Mouse (Mus musculus) midbrain, embryonic 12.5 days (tissue): Measurements from ENCODE around the gene Lactbl1. TPM values are rescaled to one million over a fixed set of nuclear protein-coding genes. Genes with fewer than 3 reads are reported as not detected.

ENCODE experiments used
- ATAC-seq: fragments of 200-750 bp; cut with Nextera tagmentation; 2 replicates; pipeline ENCODE4 v1.8.0; 2017; ENCODE audit warnings: low read depth, moderate TSS enrichment, moderate library complexity; ENCODE audit not compliant: low FRiP score
- H3K27ac ChIP-seq: fragments of 300-500 bp; sonication (generic); replicated peaks from 2 replicates; pipeline ENCODE4 v1.5.1; 2016; ENCODE audit warnings: mild to moderate bottlenecking
- H3K27me3 ChIP-seq: fragments of 300-500 bp; sonication (generic); 2 replicates; pipeline ENCODE4 v1.6.1; 2016; ENCODE audit warnings: mild to moderate bottlenecking
- H3K36me3 ChIP-seq: fragments of 300-500 bp; sonication (generic); 2 replicates; pipeline ENCODE4 v1.6.1; 2016
- H3K4me1 ChIP-seq: fragments of 300-500 bp; sonication (generic); 2 replicates; pipeline ENCODE4 v1.6.1; 2016
- H3K4me2 ChIP-seq: fragments of 300-500 bp; sonication (generic); replicated peaks from 2 replicates; pipeline ENCODE4 v1.6.1; 2016; ENCODE audit warnings: mild to moderate bottlenecking, moderate library complexity
- H3K4me3 ChIP-seq: fragments of 300-500 bp; sonication (generic); 2 replicates; pipeline ENCODE4 v1.5.1; 2016; ENCODE audit warnings: mild to moderate bottlenecking
- H3K9ac ChIP-seq: fragments of 300-500 bp; sonication (generic); replicated peaks from 2 replicates; pipeline ENCODE4 v1.6.1; 2016; ENCODE audit warnings: mild to moderate bottlenecking, moderate library complexity
- H3K9me3 ChIP-seq: fragments of 300-500 bp; sonication (generic); 2 replicates; pipeline ENCODE4 v1.6.1; 2016; ENCODE audit warnings: mild to moderate bottlenecking
- WGBS: fragments of 180-500 bp; shearing (Covaris S2); methylation state at CpG from one replicate; pipeline ENCODE4 v1.1.7; 2016; 5-methylcytosine and 5-hydroxymethylcytosine counted together
- polyA plus RNA-seq: library from polyadenylated mRNA; unstranded; fragments of >200 nt; fragmentation: Nextera tagmentation; extraction: Ambion mirVana; gene quantifications from 2 replicates; pipeline ENCODE4 v1.2.1, GENCODE M21; 2016

Gene Lactbl1
- polyA plus RNA-seq, 1 experiment from 2014 or later: 0.05 TPM

- ATAC-seq: peak; percentile 64
- H3K36me3 ChIP-seq: no peaks in the 10 kb centered on the region
- no peaks in the 10 kb centered on the region for H3K9me3 ChIP-seq
- H3K4me3 ChIP-seq: peak overlapping the region; percentile 51
- H3K4me2 ChIP-seq: peak overlapping the region; percentile 83
- peaks cover 27% of the 10 kb centered on the region for H3K4me1 ChIP-seq
- H3K27ac ChIP-seq: 0 out of 2 replicates have a peak overlapping the region, but pooled peaks have one; percentile 6
- WGBS: 4% methylated on average over 69 of the region's 76 CpGs
- H3K9ac ChIP-seq: peak overlapping the region; percentile 52
- H3K27me3 ChIP-seq: peaks cover 34% of the 10 kb centered on the region
Observed at GRCm38 (mm10) chr4:136637563-136638229, 15.3 kb downstream of the Lactbl1 start.

DNA sequence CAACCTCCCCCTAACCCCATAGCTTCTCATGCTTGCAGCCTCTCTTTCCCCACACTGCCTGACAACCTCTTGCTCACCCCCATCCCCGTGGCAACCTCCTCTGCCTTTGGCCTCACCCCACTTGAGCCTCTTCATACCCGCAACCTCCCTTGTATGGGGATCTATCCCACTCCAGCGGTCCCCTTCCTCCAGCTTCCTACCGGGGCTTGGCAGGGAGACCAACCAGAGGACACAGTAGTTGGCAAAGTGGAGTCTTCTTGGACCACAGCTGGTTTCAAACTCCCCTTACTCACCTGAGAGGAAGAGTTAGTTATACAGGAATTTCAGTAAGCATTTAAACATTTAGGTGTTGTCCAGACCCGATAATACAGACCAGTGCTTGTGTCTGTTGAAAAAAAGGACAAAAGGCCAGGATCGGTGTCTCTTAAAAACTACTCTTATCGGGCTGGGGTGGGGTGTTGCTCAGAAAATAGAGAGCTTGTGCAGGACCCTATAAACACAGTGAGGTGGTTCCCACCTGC, 15.9 kb downstream of the Lactbl1 start:
- Histone ChIP-seq H3K4me3 (peak overlapping the region; percentile 51), H3K36me3 (no peaks in the 10 kb centered on the region), H3K9me3 (no peaks in the 10 kb centered on the region), H3K4me2 (peak overlapping the region; percentile 83), H3K4me1 (peaks cover 27% of the 10 kb centered on the region), H3K27me3 (peaks cover 34% of the 10 kb centered on the region), H3K27ac (0 out of 2 replicates have a peak overlapping the region, but pooled peaks have one; percentile 6), H3K9ac (no peak overlapping the region)
- ATAC-seq: no peak
- WGBS: 26% methylated on average over 7 of the region's 7 CpGs

GRCm38 (mm10) chr4:136638890-136639289, 16.5 kb downstream of the Lactbl1 start:
- Histone ChIP-seq H3K27me3 (peaks cover 34% of the 10 kb centered on the region), H3K9me3 (no peaks in the 10 kb centered on the region), H3K4me1 (peaks cover 27% of the 10 kb centered on the region), H3K27ac (peak overlapping the region; percentile 52; the same call in 1 of the 2 replicates), H3K9ac (peak overlapping the region; percentile 34; the same call in 1 of the 2 replicates), H3K4me2 (peak overlapping the region; percentile 48), H3K4me3 (peak overlapping the region; percentile 23; the same call in 1 of the 2 replicates), H3K36me3 (no peaks in the 10 kb centered on the region)
- 2% methylated on average over 10 of the region's 10 CpGs for WGBS
- peak; percentile 76 for ATAC-seq

GRCm38 (mm10) chr4:136648922-136649479, 26.6 kb downstream of the Lactbl1 start:
- Histone ChIP-seq H3K36me3 (peaks cover 21% of the 10 kb centered on the region), H3K9me3 (peaks cover 6% of the 10 kb centered on the region; the same call in 1 of the 2 replicates), H3K4me3 (no peak overlapping the region), H3K27me3 (no peaks in the 10 kb centered on the region), H3K4me1 (peaks cover 26% of the 10 kb centered on the region), H3K4me2 (no peak overlapping the region), H3K27ac (0 out of 2 replicates have a peak overlapping the region, but pooled peaks have one; percentile 39), H3K9ac (peak overlapping the region; percentile 31; the same call in 1 of the 2 replicates)
- 12% methylated on average over 11 of the region's 11 CpGs for WGBS
- no peak for ATAC-seq

- Histone ChIP-seq H3K4me2 (no peak overlapping the region), H3K27ac (peak overlapping the region; percentile 39; the same call in 1 of the 2 replicates), H3K9ac (peak overlapping the region; percentile 31; the same call in 1 of the 2 replicates), H3K27me3 (no peaks in the 10 kb centered on the region), H3K4me1 (peaks cover 26% of the 10 kb centered on the region), H3K9me3 (peaks cover 6% of the 10 kb centered on the region; the same call in 1 of the 2 replicates), H3K36me3 (peaks cover 28% of the 10 kb centered on the region), H3K4me3 (no peak overlapping the region)
- no peak for ATAC-seq
- 42% methylated on average over 13 of the region's 13 CpGs for WGBS
Observed at GRCm38 (mm10) chr4:136649480-136650196, 27.2 kb downstream of the Lactbl1 start.

GRCm38 (mm10) chr4:136650261-136650660, 27.8 kb downstream of the Lactbl1 start:
- H3K36me3 ChIP-seq: peaks cover 34% of the 10 kb centered on the region
- H3K4me1 ChIP-seq: peaks cover 26% of the 10 kb centered on the region
- H3K9me3 ChIP-seq: peaks cover 6% of the 10 kb centered on the region; the same call in 1 of the 2 replicates
- H3K9ac ChIP-seq: no peak overlapping the region
- H3K27ac ChIP-seq: 0 out of 2 replicates have a peak overlapping the region, but pooled peaks have one; percentile 39
- no peaks in the 10 kb centered on the region for H3K27me3 ChIP-seq
- no peak overlapping the region for H3K4me2 ChIP-seq
- no peak overlapping the region for H3K4me3 ChIP-seq
- ATAC-seq: no peak
- 79% methylated on average over 8 of the region's 8 CpGs for WGBS

GRCm38 (mm10) chr4:136651357-136651811, 29.0 kb downstream of the Lactbl1 start:
- Histone ChIP-seq H3K4me3 (no peak overlapping the region), H3K9me3 (peaks cover 6% of the 10 kb centered on the region; the same call in 1 of the 2 replicates), H3K4me2 (no peak overlapping the region), H3K27ac (peak overlapping the region; percentile 77), H3K27me3 (no peaks in the 10 kb centered on the region), H3K36me3 (peaks cover 45% of the 10 kb centered on the region), H3K4me1 (peaks cover 26% of the 10 kb centered on the region), H3K9ac (no peak overlapping the region)
- 62% methylated on average over 3 of the region's 3 CpGs for WGBS
- no peak for ATAC-seq

- no peak overlapping the region for H3K4me2 ChIP-seq
- peaks cover 4% of the 10 kb centered on the region; the same call in 1 of the 2 replicates for H3K9me3 ChIP-seq
- peak; percentile 53 for ATAC-seq
- H3K27ac ChIP-seq: peak overlapping the region; percentile 77
- no peak overlapping the region for H3K9ac ChIP-seq
- H3K4me1 ChIP-seq: peaks cover 26% of the 10 kb centered on the region
- peaks cover 51% of the 10 kb centered on the region for H3K36me3 ChIP-seq
- WGBS: 61% methylated on average over 13 of the region's 13 CpGs
- H3K4me3 ChIP-seq: no peak overlapping the region
- no peaks in the 10 kb centered on the region for H3K27me3 ChIP-seq
Observed at GRCm38 (mm10) chr4:136651882-136652527, 29.6 kb downstream of the Lactbl1 start.

DNA sequence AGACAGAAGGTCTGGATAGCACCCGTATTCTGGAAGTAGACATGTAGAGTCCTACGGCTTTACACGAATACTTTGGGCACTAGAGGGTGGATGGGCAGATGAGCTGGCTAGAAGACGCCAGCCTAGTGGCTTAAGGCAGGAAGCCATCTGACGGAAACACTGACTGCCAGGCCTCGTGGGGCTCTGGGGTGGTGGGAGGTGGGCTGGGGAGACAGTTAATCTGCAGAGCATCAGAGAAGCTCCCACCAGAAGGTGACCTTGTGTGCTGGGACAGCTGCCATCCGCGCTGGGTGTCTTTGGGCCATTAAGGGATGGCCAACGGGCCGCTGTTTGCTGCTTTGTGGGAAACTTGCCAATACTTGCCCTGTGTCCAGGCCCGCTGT, 30.1 kb downstream of the Lactbl1 start:
- no peak for ATAC-seq

GRCm38 (mm10) chr4:136653019-136653418, 30.6 kb downstream of the Lactbl1 start:
- H3K9ac ChIP-seq: no peak overlapping the region
- H3K27ac ChIP-seq: peak overlapping the region; percentile 77
- no peaks in the 10 kb centered on the region for H3K27me3 ChIP-seq
- 55% methylated on average over 6 of the region's 6 CpGs for WGBS
- H3K4me3 ChIP-seq: no peak overlapping the region
- peaks cover 26% of the 10 kb centered on the region for H3K4me1 ChIP-seq
- no peaks in the 10 kb centered on the region for H3K9me3 ChIP-seq
- no peak for ATAC-seq
- no peak overlapping the region for H3K4me2 ChIP-seq
- H3K36me3 ChIP-seq: peaks cover 58% of the 10 kb centered on the region

More for the DNA sequence above, 30.1 kb downstream of the Lactbl1 start:
- Histone ChIP-seq H3K4me3 (no peak overlapping the region), H3K4me2 (no peak overlapping the region), H3K9me3 (no peaks in the 10 kb centered on the region), H3K4me1 (peaks cover 26% of the 10 kb centered on the region), H3K27me3 (no peaks in the 10 kb centered on the region), H3K36me3 (peaks cover 56% of the 10 kb centered on the region), H3K9ac (no peak overlapping the region), H3K27ac (peak overlapping the region; percentile 77)
- 73% methylated on average over 11 of the region's 11 CpGs for WGBS

GRCm38 (mm10) chr4:136653692-136654234, 31.3 kb downstream of the Lactbl1 start:
- H3K27me3 ChIP-seq: no peaks in the 10 kb centered on the region
- no peak overlapping the region for H3K4me3 ChIP-seq
- no peak for ATAC-seq
- peaks cover 66% of the 10 kb centered on the region for H3K36me3 ChIP-seq
- 86% methylated on average over 10 of the region's 10 CpGs for WGBS
- no peak overlapping the region for H3K4me2 ChIP-seq
- no peak overlapping the region for H3K9ac ChIP-seq
- peaks cover 26% of the 10 kb centered on the region for H3K4me1 ChIP-seq
- no peaks in the 10 kb centered on the region for H3K9me3 ChIP-seq
- peak overlapping the region; percentile 25 for H3K27ac ChIP-seq
